Mouse (Mus musculus) liver, postnatal 0 days (tissue): ENCODE results near the gene Enkur.

Experiments used
- CTCF ChIP-seq: sonication (generic); IDR thresholded peaks from 2 replicates; pipeline ENCODE4 v1.5.1; 2016; ENCODE audit warnings: antibody characterized with exemption, low read depth
- EP300 ChIP-seq: IDR thresholded peaks from 2 replicates; pipeline ENCODE4 v1.6.1; 2016; ENCODE audit warnings: antibody characterized with exemption, low read depth, mild to moderate bottlenecking

DNA sequence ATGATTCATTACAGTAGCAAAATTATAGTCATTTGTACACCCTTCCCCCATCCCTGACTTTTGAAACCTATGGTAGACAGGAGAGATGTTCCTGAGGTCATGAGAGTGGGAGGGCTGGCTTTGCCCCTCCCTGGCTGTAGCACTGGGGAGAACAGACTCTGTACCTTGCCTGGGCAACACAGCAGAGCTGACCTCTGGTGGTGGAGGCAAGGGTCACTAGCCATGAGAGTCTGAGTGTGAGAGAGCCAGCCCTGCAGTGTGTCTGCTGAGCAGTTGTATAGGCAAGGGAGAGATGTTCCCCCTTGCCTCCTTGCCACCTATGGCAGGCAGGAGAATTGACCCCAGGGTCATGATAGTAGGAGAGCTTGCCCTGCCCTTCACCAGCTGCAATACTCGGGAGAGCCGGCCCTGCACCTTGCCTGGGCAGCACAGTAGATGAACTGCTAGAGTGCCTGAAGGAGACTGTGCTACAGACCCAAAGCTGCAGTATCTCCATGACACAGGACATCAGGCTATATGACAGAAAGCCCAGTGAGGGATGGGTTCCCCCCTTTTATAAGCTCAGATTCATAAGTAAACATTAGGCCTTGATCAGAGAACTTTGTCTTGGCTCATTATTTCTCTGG lies 40.4 kb upstream of the Enkur start:
- TF ChIP-seq CTCF (peak; percentile 52), EP300 (no peak)
